Mouse (Mus musculus): ENCODE data around the gene Hist2h3c1.
"Not testable (repeated sequence)": the region's sequence is repeated elsewhere in the genome, so short reads cannot be mapped to it uniquely, and the experiment has no call there.

Gene Hist2h3c1

GRCm38 (mm10) chr3:96246427-96246856, at the start of gene Hist2h3c1:
Gene Hist2h3c1, plus strand, starts transcription at chr3:96246685.
- not testable (repeated sequence) for DNase-seq (ENCODE audit: low spot score)

DNA sequence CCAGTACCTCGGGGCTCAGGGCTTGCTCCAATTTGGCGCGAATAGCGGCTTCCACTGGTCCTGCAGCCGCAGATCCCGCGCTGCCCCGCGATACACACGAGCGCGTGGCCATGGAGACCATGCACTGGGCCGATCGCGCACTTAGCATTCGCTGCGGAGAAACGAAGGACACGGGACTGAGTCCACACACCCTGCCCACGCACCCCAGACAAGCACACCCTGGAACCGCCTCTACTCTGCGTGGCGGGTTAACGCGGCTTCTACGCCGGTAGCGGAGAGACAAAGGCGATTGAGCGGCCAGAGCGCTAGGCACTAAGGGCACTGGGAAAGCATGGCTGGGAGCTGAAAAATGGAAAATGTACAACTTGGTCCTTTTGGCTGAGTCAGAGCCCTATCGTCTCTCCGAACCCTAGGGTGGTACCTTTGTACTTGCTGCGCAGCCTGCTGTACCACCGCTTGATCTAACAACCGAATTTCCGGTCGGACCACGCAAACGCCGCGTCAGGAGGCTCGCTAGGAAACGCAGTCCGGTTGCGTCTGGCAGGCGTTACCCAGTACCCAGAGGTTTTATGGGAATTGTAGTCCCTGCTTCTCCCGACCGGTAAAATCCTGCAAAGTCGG, 49.2 kb upstream of the Hist2h3c1 start:
- DNase-seq (ENCODE audit: low spot score), result peak; percentile 76

DNA sequence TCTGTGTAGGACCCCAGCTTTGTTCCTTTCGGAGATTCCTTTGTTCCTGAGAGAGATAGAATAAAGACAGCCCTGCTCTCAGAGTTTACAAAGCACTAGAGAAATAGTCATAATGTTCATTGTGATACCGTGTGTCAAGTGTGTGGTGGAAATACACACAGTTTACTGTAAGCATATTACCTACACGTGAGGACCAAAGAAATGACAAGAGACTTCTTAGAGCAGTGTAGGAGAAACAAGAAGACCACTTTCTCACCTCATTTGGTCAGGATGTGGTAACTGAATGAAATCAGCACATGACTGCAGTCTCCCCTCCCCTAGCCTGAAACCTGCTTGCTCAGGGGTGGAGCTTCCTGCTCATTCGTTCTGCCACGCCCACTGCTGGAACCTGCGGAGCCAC, 48.3 kb upstream of the Hist2h3c1 start:
- DNase-seq (ENCODE audit: low spot score), result no peak

- DNase-seq (ENCODE audit: low spot score), result not testable (repeated sequence)
Observed at GRCm38 (mm10) chr3:96198601-96199251, 47.8 kb upstream of the Hist2h3c1 start.

GRCm38 (mm10) chr3:96199731-96200130, 46.8 kb upstream of the Hist2h3c1 start:
- DNase-seq (ENCODE audit: low spot score), result no peak

DNA sequence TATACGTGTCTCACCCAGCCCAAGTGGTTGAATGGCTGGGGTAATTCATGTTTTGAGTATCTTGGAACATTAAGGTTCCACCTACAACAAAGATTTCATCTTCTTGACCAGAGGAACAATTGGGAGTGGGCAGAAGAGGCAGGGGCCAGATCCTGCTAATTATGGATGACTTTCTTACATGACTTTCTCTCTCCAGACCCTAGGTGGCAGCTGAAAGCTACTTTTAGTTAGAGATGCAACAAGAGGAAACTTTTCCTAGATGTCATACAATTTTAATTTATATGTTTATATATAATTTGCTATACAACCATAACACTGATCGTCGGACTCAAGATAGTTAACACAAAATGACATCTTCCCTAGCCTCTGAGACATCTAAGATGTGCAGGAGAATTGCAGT, 38.7 kb upstream of the Hist2h3c1 start:
- no peak for DNase-seq (ENCODE audit: low spot score)

DNA sequence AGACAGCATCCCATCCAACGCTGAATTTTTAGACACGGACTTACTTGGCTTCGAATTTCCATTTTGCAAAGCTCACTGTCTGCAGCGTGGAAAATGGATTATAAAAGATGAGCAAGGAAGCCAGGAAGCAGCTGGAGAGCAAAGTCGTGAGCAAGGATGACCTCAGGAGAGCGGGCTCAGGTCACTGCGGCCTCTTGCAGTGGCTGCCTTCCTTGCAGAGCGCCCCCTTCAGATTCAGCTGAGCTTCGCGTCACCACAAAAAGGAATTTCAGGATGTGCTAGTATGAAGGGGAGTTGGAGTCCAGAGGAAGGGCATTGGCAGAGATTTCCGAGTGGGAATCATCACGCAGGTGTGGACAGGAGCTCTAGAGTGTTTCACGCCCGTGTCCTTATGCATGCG, 37.2 kb upstream of the Hist2h3c1 start:
- no peak for DNase-seq (ENCODE audit: low spot score)

GRCm38 (mm10) chr3:96219191-96219641, 27.3 kb upstream of the Hist2h3c1 start:
- no peak for DNase-seq (ENCODE audit: low spot score)

DNA sequence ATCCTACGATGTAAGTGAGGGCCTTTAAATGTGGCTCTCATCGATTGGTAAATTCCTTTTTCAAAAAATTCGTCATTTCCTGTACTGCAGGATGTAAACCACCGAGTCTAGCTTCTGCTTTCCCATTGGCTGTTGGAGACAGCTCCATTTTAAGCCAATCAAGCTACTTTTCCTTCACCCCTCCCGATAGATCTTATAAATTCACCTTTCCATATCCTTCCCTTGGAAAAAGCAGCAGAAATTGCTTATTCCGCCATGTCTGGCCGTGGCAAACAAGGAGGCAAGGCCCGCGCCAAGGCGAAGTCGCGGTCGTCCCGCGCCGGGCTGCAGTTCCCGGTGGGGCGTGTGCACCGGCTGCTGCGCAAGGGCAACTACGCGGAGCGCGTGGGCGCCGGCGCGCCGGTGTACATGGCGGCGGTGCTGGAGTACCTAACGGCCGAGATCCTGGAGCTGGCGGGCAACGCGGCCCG, 26.8 kb upstream of the Hist2h3c1 start, which contains the start of the genes Bola1 and Hist2h2ab:
Gene Bola1 (minus strand): TSS at position 49 of the 470 bp plus-strand sequence.
Gene Hist2h2ab (plus strand): TSS at position 205 of the 470 bp plus-strand sequence.
- DNase-seq (ENCODE audit: low spot score), result peak; percentile 84

GRCm38 (mm10) chr3:96220131-96220764, 26.2 kb upstream of the Hist2h3c1 start:
- DNase-seq (ENCODE audit: low spot score), result not testable (repeated sequence)

DNA sequence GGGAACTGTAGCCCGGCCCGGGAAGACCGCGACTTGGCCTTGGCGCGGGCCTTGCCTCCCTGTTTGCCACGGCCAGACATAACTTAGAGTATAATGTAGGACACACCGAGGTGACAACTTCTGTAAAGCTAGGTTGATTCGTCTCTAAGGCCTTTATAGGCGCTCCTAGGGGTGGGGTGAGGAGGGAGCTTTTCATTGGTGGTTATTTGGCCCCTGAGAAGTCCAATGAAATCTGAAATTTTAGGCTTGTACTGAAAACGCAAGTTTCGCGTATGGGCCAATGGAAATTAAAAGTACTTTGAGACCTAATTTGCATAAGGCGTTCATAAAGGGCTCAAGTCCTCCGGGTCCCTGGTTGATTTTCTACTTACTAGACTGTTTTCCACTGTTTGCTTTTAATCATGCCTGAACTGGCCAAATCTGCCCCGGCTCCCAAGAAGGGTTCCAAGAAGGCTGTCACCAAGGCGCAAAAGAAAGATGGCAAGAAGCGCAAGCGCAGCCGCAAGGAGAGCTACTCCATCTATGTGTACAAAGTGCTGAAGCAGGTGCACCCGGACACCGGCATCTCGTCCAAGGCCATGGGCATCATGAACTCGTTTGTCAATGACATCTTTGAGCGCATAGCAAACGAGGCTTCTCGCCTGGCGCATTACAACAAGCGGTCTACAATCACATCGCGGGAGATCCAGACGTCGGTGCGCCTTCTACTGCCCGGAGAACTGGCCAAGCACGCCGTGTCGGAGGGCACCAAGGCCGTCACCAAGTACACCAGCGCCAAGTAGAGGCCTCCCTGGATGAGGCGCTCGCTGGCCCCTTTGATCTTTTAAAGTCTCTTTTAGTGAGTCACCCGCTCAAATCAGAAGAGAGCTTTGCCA, 25.5 kb upstream of the Hist2h3c1 start, which contains the start of the genes Hist2h2ac and Hist2h2be:
Gene Hist2h2ac (minus strand): TSS at position 116 of the 875 bp plus-strand sequence.
Gene Hist2h2be (plus strand): TSS at position 355 of the 875 bp plus-strand sequence.
- DNase-seq (ENCODE audit: low spot score), result peak; percentile 95

DNA sequence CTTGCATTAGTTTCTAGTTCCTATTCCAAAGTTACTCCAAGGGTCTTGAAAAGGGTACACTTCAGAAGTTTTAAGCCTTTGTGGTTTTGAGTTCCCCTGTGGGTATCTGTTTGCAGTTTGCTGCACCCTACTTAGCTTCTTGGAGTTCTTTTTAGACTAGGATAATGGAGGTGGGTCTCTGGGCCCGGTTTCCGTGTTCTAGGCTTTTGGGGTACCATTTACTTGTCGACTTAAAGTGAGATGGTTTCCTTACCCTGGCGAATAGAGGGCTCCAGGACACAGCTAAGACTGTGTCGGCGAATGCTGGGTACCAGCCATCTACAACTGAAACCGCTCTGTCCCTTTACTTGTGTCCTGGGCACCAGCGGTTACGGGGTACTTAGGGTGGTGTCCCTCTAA, 24.8 kb upstream of the Hist2h3c1 start:
- no peak for DNase-seq (ENCODE audit: low spot score)

DNA sequence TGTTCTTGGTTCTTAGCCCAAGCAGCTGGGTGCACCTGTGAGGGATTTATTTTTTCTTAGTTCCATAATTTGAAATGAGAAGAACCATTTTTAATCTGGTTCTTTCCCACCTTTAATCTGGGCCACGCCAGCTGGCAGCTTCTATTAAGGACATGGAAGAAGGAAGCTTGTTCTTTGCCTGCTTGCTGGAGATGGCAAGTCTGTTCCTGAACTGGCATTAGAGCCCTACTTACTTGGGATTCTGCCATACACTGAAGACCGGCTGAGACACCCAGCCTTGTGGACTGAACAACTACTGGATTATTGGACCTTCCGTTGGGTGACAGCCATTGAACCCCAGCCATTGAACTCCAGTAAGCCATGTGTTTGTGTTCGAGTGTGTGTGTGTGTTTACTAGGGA, 23.7 kb upstream of the Hist2h3c1 start:
- no peak for DNase-seq (ENCODE audit: low spot score)

GRCm38 (mm10) chr3:96225421-96225820, 21.1 kb upstream of the Hist2h3c1 start:
- DNase-seq (ENCODE audit: low spot score), result no peak

DNA sequence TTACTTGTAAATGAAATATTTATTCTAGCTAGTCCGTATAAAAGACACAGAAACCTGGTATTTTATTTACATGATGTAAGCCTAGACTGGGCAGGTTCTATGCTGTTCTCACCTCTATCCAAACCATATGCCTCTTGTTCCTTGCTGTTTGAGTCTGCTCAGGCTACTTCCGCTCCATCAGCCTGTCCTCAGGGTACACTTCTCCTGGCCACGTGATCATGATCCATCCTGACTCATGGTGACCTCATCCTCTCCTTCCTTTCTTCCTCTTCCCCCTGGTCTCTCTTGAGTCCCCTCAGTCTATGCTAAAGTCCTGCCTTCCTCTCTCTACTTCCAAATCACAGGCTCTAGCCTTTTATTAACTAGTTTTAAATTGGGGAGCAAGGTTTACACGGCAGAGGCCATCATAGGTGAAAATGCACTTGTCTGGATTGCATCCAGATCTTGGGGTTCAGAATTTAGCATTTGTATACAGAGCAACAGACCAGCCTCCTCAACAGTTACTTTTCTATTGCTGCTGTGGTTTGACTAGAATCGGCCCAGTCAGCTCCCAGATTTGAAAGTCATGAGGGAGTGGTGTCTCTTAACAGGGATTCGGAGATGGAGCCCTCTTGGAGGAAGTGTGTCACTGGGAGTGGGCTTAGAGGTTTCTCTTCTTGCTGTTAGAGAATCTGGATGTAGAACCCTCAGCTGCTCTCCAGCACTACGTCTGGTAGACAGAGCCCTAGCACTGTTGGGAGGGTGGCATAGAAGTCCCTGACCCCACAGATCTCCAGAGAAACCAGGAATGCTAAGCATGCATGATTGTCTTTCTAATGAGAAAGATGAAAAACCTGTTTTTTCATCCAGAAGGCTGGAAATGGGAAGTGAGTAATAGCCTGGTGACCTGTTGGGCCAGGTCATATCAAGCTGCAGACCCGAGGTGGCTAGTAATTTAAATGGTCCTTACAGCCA, 19.5 kb upstream of the Hist2h3c1 start:
- DNase-seq (ENCODE audit: low spot score), result no peak

DNA sequence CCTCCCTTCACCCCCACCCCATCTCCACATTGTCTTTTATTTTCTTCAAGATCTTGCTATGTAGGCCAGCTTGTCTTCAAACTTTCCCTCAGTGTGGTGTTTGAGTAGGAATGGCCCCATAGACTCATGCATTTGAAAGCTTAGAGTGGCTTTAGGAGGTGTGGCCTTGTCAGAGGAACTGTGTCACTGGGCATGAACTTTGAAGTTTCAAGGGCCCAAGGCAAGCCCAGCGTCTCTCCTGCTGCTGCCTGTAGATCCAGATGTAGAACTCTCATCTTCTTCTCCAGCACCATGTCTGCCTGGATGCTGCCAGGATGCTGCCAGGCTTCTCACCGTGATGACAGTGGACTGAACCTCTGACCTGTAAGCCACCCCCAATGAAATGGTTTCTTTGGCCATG, 17.7 kb upstream of the Hist2h3c1 start:
- DNase-seq (ENCODE audit: low spot score), result no peak

GRCm38 (mm10) chr3:96230404-96230803, 16.1 kb upstream of the Hist2h3c1 start:
- DNase-seq (ENCODE audit: low spot score), result no peak

GRCm38 (mm10) chr3:96230910-96231757, 15.4 kb upstream of the Hist2h3c1 start:
- DNase-seq (ENCODE audit: low spot score), result no peak

DNA sequence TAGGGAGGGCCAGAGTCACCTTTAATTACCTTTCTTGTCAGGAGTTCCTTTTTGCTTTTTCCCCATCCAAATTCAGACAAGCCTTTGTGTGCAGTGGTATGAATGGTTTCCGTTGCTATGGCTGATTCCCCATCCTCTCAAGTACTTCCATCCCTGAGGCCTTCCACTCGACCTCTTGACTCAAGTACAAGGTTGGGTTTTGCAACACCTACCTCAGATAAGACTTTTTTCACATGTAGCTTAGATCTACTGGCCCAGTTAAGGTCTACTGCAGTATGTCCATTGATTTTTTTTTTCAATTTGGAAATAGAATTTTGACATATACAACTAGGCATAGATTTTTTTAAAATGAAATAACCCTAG, 14.7 kb upstream of the Hist2h3c1 start:
- no peak for DNase-seq (ENCODE audit: low spot score)

DNA sequence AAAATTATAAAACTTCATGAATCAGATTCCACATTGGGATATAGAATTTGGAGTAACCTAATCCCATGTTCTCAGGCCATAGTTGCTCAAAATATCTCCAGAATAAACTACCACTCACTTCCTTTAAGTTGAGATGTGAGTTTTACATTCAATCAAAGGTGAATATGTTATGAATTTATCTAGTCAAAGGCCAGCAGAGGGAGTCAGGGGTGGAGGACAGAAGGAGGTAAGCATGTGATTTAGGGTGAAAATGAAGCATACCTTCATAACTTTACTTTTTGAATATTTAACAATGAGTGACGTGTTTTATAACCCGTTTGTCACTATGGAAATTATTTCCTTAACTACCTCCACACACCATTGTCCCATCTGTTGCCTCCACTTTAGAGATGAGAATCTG, 11.6 kb upstream of the Hist2h3c1 start:
- DNase-seq (ENCODE audit: low spot score), result no peak
